Comparison of ENCODE assay signal across 9 mouse cellular contexts in genomic region chr4:120248800-120249261, GRCm38 (mm10). TPM values are rescaled to one million over a fixed set of nuclear protein-coding genes. Genes with fewer than 3 reads are reported as not detected.
DNase-seq lines count a peak whose midpoint lies in the region; ATAC-seq and TF ChIP-seq lines count a peak whose summit lies in the region.
"Had no signal": no experiment of that assay in that cellular context is flagged by ENCODE, and none has a peak within 500 bp of the region (broad histone marks: within the 10 kb centered on the region; RNA-seq: fewer than 3 reads in every experiment).

No protein-coding gene starts in this region.

- no peak for TF ChIP-seq POLR2A in thymus, adult 2 months (IDR thresholded peaks at IDR 0.05; ENCODE audit: control insufficient read depth, extremely low read depth, insufficient read depth, low read length, poor library complexity)

- H3K27ac ChIP-seq in hindbrain, embryonic 14.5 days: peak overlapping the region; percentile 80
- no peak overlapping the region; the same call in 1 of the 2 replicates for H3K27ac ChIP-seq in left cerebral cortex, adult 2 months
- peak overlapping the region; percentile 85 for H3K27ac ChIP-seq in midbrain, embryonic 13.5 days
- H3K27ac ChIP-seq in thymus, adult 2 months (ENCODE audit: control insufficient read depth, insufficient read depth, low read length): no peak overlapping the region
- H3K27ac ChIP-seq: liver, embryonic 14.5 days had no signal

- H3K9ac ChIP-seq in hindbrain, embryonic 14.5 days: no peak overlapping the region; the same call in 1 of the 2 replicates
- peak overlapping the region; percentile 32; the same call in 1 of the 2 replicates for H3K9ac ChIP-seq in midbrain, embryonic 13.5 days (replicated peaks)
- H3K9ac ChIP-seq: liver, embryonic 14.5 days had no signal

- no peaks in the 10 kb centered on the region for H3K9me3 ChIP-seq in hindbrain, embryonic 14.5 days (ENCODE audit: control insufficient read depth, low read length)
- no peaks in the 10 kb centered on the region for H3K9me3 ChIP-seq in midbrain, embryonic 13.5 days

- no peaks in the 10 kb centered on the region for H3K36me3 ChIP-seq in hindbrain, embryonic 14.5 days (replicated peaks; ENCODE audit: control insufficient read depth, insufficient read depth)
- H3K36me3 ChIP-seq in midbrain, embryonic 13.5 days: no peaks in the 10 kb centered on the region
- no peaks in the 10 kb centered on the region for H3K36me3 ChIP-seq in thymus, adult 2 months (ENCODE audit: control insufficient read depth, insufficient read depth, low read length)

- ATAC-seq in hindbrain, embryonic 14.5 days (ENCODE audit: low FRiP score): peak; percentile 64
- peak; percentile 22 for ATAC-seq in midbrain, embryonic 13.5 days
- ATAC-seq in megakaryocyte progenitor cell, adult 5-6 weeks (replicated peaks; ENCODE audit: poor library complexity): no peak

- DNase-seq in adipocyte (ENCODE audit: low spot score): peak; percentile 85
- DNase-seq in embryo, embryonic 10.5 days (ENCODE audit: low spot score): peak; percentile 71
- DNase-seq in gastrocnemius, postnatal 10 days: peak; percentile 88
- peak; percentile 77 for DNase-seq in hindbrain, embryonic 14.5 days (ENCODE audit: low spot score)
- DNase-seq in left cerebral cortex, adult 2 months (ENCODE audit: extremely low spot score in 1 of 2, low spot score in 2 of 2): peak; percentile 63 to 69
- no peak for DNase-seq in thymus, adult 2 months

- TF ChIP-seq CTCF in left cerebral cortex, adult 2 months (IDR thresholded peaks at IDR 0.05): no peak
- no peak for TF ChIP-seq CTCF in thymus, adult 2 months (IDR thresholded peaks at IDR 0.05; ENCODE audit: borderline replicate concordance, control insufficient read depth, extremely low read depth, insufficient read depth, low read length, poor library complexity)

- H3K4me1 ChIP-seq in hindbrain, embryonic 14.5 days (replicated peaks; ENCODE audit: control insufficient read depth, insufficient read depth, low read length): peaks cover 42% of the 10 kb centered on the region
- peaks cover 68% of the 10 kb centered on the region for H3K4me1 ChIP-seq in midbrain, embryonic 13.5 days (replicated peaks)
- no peaks in the 10 kb centered on the region for H3K4me1 ChIP-seq in thymus, adult 2 months (replicated peaks; ENCODE audit: control insufficient read depth, insufficient read depth, low read length)

- H3K4me2 ChIP-seq in hindbrain, embryonic 14.5 days (replicated peaks): peak overlapping the region; percentile 7; the same call in 1 of the 2 replicates
- peak overlapping the region; percentile 14 for H3K4me2 ChIP-seq in midbrain, embryonic 13.5 days (replicated peaks)

- intact Hi-C loops in left cerebral cortex, adult 2 months (cut with DNase I): no loop called here

- WGBS in hindbrain, embryonic 14.5 days: 2% methylated on average over 7 of the region's 8 CpGs
- whole genome bisulfite sequencing in midbrain, embryonic 13.5 days: under 1% methylated on average over 8 of the region's 8 CpGs
- 47% methylated on average over 7 of the region's 8 CpGs for WGBS in thymus, adult 2 months

- H3K4me3 ChIP-seq in hindbrain, embryonic 14.5 days (replicated peaks; ENCODE audit: low read length): no peak overlapping the region
- H3K4me3 ChIP-seq in left cerebral cortex, adult 2 months: no peak overlapping the region
- H3K4me3 ChIP-seq in midbrain, embryonic 13.5 days (replicated peaks): no peak overlapping the region
- no peak overlapping the region for H3K4me3 ChIP-seq in thymus, adult 2 months (ENCODE audit: control insufficient read depth, insufficient read depth, low read length)

- H3K27me3 ChIP-seq in hindbrain, embryonic 14.5 days (ENCODE audit: control insufficient read depth, insufficient read depth, low read length): no peaks in the 10 kb centered on the region
- no peaks in the 10 kb centered on the region for H3K27me3 ChIP-seq in midbrain, embryonic 13.5 days
- no peaks in the 10 kb centered on the region for H3K27me3 ChIP-seq in thymus, adult 2 months (ENCODE audit: control insufficient read depth, insufficient read depth, low read length)

RNA-seq across cellular contexts. Expression of gene Foxo6, which starts 38.3 kb away (rescaled TPM):
- 10 to 100 TPM; 11.9 to 12.5 TPM for total RNA-seq in gastrocnemius, postnatal 10 days (2021)
- polyA plus RNA-seq in hindbrain, embryonic 14.5 days (2014; fragmentation: Nextera tagmentation; extraction: Ambion mirVana): 1.0 and 1.4 TPM in 2 replicates
- total RNA-seq in left cerebral cortex, adult 2 months (2021): 10 to 100 TPM; 11.3 to 17.1 TPM
- 0.69 and 0.77 TPM in 2 replicates for polyA plus RNA-seq in midbrain, embryonic 13.5 days (2015; fragmentation: Nextera tagmentation; extraction: Ambion mirVana)
- not detected in 2 replicates for total RNA-seq in megakaryocyte progenitor cell, adult 5-6 weeks (2015)
- not detected in 2 replicates for total RNA-seq in megakaryocyte progenitor cell, adult 5-6 weeks (2017)
- polyA plus RNA-seq in thymus, adult 2 months (2012; rRNA removed): 0.47 and 0.82 TPM in 2 replicates

Comparison
In these comparisons a context has a peak if more than half of its experiments do, and no peak if none do; other contexts are left out.
1. H3K27ac ChIP-seq: peak in hindbrain, embryonic 14.5 days (single experiment) and midbrain, embryonic 13.5 days (single experiment); none in left cerebral cortex, adult 2 months (single experiment) and thymus, adult 2 months (single experiment).
2. RNA of gene Foxo6, which starts 38.3 kb away (total RNA-seq): 11.3 to 17.1 TPM in left cerebral cortex, adult 2 months and 11.9 to 12.5 TPM in gastrocnemius, postnatal 10 days; not detected in megakaryocyte progenitor cell, adult 5-6 weeks; every median in the first group is over 10 times any median in the second.